Mouse (Mus musculus) olfactory bulb, adult 2 months (tissue): ENCODE data around the gene Vkorc1.

Experiments used
- CTCF ChIP-seq: fragments of 200-500 bp; IDR thresholded peaks from 2 replicates; pipeline ENCODE4 v1.5.1; 2012; ENCODE audit warnings: low read depth, mild to moderate bottlenecking, low read length, moderate library complexity; ENCODE audit not compliant: insufficient read depth
- POLR2A ChIP-seq: fragments of 200-500 bp; IDR thresholded peaks from 2 replicates; pipeline ENCODE4 v1.6.1; 2012; ENCODE audit warnings: mild to moderate bottlenecking, low read depth, low read length, moderate library complexity; ENCODE audit not compliant: insufficient read depth

DNA sequence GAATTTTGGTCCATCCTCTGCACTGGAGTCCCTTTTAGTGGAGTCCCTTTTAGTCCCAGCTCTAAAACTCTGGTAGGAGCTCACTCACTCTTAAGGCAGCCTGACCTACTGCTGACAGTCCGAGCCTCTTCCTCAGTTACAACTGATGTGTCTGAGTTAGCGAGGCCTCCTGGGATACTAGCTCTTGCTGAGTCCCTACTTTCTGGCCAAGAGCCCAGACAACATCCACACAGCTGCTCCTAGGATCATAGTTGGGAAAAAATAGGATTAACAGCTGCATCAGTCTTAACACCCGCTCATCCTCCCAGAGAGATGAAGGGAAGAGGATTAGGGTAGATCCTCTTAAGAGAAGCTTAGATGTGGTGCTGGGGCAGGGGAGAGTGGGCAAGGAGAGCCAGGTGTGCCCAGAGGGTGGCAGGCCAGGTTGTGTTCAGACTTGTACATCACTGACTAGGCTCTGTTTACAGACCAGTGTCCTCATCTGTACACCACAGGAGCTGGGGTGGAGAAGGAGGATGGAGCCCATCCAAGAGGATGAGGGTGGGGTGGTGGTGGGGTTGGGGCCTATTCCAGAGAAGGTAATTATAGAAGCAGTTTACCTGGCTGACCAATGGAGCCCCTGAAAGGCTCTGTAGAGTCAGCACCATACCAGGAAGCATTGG lies 26.1 kb downstream of the Vkorc1 start:
- TF ChIP-seq CTCF (no peak), POLR2A (no peak)
